Mouse (Mus musculus) common myeloid progenitor, adult 5-6 weeks (primary cell): ENCODE measurements around the gene Olfr975. TPM values are rescaled to one million over a fixed set of nuclear protein-coding genes. Genes with fewer than 3 reads are reported as not detected.
"Not testable (repeated sequence)": the region's sequence is repeated elsewhere in the genome, so short reads cannot be mapped to it uniquely, and the experiment has no call there.

Experiments used
- ATAC-seq: replicated peaks from 2 replicates; pipeline ENCODE4 v1.8.0; 2016; ENCODE audit warnings: low read depth, mild to moderate bottlenecking, moderate TSS enrichment, inconsistent platforms; ENCODE audit not compliant: poor library complexity, severe bottlenecking
- total RNA-seq: library from RNA; stranded (forward); fragments of 200-1000, 187-1606 nt; gene quantifications from 2 replicates; pipeline ENCODE4 v1.2.3, GENCODE M21; 2017

The Olfr975 gene
- not detected in 2 replicates for total RNA-seq

DNA sequence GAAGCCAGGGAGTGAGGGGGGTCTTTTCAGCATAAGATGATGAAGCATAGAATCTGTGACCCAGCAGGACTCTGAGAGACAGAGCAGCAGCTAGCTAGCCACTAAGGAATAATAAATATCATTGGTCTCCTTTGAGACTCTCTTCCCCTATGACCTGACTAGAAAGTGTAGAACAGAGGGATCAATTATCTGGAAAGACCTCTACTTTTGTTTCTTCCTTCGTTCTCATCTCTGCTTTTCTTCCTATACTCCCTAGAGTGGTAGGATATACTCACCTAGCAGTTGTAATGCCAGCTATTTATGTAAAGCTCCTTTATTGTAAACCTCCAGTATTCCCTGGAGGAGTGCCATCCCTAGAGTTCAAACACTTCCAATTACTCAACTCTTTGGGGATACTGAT is at the start of gene Olfr975:
TSS of gene Olfr975 (minus strand) at position 101 of the 400 bp plus-strand sequence.
- no peak for ATAC-seq

DNA sequence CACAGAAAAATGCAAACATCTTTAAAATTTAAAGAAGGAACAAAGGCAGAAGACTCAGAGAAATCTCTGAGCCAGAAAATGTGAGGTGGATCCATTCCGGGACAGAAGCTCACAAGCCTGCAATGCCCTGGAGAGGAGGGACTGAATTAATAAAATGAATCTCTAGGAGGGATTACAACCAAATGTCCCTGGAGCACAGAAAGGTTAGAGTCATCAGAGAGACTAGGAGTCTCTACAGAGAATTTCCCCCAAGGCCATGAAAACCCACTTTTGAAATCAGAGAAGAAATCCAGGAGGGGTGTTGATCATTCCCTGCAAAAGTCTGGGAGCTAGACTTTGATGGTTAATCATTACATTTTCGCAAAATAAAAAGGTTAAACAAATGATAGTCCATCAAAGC is 40.0 kb upstream of the Olfr975 start, which contains the start of gene Olfr978:
TSS of gene Olfr978 (plus strand) at position 301 of the 400 bp plus-strand sequence.
- no peak for ATAC-seq

DNA sequence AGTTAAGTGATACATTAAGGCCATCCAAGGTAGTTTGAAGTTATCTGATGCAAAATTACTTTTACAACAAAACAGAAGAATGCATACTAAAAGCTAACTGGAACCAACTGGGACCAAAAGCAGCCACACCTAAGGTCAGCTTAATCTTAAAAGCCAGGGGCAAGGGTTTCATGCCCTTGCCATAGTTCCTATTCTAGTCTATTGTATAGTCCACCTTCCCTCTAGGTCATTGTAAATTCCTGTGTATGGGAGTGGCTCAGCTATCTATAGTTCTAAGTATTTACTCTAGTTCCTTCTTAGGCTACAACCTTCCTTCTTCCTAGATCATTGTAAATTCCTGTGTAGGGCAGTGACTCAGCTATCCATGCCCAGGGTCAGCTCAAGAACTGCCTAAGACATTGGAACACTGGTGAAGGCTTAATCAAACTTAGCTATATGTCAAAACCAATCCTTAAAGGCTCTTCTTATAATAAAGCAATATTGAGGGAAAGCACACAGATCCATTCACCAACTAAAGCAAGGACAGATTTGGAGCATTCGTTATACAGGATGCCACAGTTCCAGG is 24.8 kb upstream of the Olfr975 start:
- ATAC-seq, result not testable (repeated sequence)

DNA sequence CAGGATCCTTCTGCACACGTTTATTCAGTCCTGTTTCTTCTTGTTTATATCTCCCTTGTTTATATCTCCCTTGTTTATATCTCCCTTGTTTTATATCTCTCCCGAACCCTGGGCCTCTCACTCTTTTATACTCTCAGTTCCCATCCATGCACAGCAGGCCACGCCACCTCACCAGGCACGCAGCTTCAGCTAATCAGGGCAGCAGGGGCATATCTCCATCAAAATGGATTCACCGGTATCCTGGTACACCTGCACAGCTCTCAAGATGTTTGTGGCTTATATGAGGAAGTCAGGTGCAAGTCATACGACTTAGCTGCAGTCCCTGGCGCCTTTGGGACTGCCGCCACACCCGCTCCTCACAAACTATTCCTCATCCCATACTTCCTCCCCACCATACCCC is 9.2 kb upstream of the Olfr975 start, which contains the start of gene Olfr976:
TSS of gene Olfr976 (minus strand) at position 101 of the 400 bp plus-strand sequence.
- not testable (repeated sequence) for ATAC-seq

DNA sequence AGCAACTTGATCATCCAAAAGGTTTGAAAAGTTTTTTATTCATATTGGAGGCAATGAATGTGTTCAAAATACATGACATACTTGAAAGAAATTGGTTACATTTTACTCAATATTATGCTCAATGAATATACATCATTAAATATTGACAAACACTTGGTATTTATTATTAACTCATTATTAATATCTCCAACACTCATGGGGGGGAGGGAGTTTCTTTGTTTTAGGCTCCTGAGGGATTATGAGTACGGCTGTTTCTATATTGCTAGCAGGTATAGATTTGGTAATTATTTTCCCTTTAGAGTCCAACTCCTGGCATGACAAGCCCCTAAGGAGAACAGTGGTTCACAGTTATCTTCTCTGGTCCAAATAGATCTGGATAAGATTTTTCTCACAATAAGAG is 14.6 kb downstream of the Olfr975 start, which contains the start of gene Olfr974:
TSS of gene Olfr974 (plus strand) at position 301 of the 400 bp plus-strand sequence.
- ATAC-seq, result no peak

DNA sequence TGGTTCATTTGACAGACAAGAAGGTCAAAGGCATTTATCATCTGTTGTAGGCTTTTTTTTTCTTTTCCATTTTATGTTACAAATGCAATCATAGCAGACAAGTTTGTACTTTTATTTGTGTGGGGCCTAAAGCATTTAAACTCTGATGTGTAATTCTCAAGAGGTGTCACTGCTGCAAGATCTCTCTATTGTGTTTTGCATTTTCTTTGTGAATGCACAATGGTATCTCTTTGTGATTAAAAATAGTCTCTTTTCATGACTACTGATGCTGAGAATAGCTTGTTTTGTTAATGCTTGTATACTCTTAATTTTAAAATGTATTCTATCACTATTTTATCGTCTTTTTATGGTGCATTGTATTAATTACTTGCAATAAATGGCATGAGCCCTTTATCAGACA is 23.0 kb downstream of the Olfr975 start:
- not testable (repeated sequence) for ATAC-seq

DNA sequence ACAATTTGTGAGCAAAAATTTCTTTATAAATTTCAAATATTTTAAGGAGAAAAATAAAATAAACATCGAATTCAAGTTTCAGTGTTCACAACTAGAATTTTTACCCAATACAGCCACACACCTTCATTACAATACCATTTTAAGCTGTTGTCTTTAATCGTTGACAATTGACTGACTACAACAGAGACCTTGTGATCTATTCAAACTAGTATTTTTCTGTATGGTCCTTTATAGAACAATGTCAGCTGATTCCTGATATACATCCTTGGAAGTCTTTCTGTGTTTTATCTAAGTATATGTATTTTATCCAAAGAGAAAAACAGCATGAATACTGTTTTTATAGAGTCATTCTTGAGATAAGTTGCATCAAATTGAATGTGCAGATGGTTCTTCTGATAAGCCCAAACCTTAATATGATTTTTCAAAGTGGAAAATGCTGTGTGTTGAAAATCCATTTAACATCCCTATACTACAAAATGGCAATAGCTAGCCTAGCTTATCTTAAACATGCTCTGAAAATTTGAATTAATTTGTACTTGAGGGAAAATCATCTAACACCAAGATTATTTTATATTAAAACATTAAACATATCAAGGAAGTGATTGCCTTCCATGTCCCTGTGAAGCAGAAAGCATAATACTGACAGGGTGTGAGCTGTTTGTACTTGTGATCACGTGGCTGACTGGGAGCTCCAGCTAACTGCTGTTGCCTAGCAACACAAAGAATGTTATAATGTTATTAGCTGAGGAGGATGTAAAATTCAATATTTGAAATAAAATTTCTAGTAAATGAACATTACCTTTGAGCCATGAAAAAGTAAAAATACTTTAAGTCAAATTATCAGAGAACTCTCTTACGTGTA is 23.6 kb downstream of the Olfr975 start:
- ATAC-seq, result not testable (repeated sequence)

DNA sequence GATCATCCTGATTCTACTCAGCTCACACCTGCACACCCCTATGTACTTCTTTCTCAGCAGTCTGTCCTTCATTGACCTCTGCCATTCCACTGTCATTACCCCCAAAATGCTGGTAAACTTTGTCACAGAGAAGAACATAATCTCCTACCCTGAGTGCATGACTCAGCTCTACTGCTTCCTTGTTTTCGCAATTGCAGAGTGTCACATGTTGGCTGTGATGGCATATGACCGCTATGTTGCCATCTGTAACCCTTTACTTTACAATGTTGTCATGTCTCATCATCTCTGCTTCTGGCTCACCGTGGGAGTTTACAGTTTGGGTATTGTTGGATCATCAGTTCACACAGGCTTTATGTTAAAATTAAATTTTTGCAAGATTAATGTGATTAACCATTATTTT is 41.9 kb downstream of the Olfr975 start:
- ATAC-seq, result peak; percentile 80

DNA sequence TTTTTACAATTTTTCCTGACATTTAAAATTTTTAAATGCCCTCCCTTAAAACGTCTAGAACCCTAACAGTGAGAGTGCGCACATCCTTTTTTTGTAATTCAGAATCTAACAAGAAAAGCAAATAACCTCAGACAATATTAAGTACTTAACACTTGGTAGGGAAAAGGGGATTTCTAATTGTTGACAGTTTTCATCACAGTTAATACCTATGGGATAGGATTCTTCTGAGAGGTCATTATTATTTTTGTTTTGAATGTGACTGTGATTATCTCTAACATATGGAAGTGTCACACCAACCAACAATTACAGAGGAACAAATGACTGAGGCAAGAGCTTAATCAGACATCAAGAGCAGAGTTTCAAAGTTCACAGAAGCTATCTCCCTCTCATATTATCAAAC is 44.8 kb downstream of the Olfr975 start, which contains the start of gene Olfr229:
TSS of gene Olfr229 (plus strand) at position 301 of the 400 bp plus-strand sequence.
- no peak for ATAC-seq

DNA sequence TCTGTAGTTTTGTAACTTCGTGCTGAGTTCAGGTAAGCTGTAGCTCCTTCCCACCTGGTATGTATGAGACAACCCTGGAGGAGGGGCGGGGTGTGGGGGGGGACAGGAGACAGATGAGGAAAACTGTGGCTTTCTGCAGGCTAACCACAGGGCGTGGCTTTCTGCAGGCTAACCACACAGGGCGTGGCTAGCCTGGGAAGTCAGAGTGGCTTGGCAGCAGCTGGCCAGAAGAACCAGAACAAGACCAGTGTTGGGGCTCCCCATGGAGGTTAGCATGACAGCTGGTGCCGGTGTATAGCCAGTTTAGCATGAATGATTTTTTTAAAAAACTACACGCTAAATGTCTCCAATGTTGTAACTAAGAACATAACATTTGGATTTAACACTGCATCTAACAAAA is 46.7 kb downstream of the Olfr975 start:
- peak; percentile 95 for ATAC-seq

Other genes with a start within 250 kb of the Olfr975 start
- gene Olfr149, start 244.9 kb downstream of the Olfr975 start, total RNA-seq, result not detected in 2 replicates
- gene Olfr965, start 240.7 kb downstream of the Olfr975 start, total RNA-seq, result not detected in 2 replicates
- not detected in 2 replicates for gene Olfr150, start 221.1 kb downstream of the Olfr975 start, total RNA-seq
- not detected in 2 replicates for gene Olfr967, start 205.8 kb downstream of the Olfr975 start, total RNA-seq
- gene Olfr968, start 168.8 kb downstream of the Olfr975 start, total RNA-seq, result not detected in 2 replicates
- not detected in 2 replicates for gene Olfr969, start 161.1 kb downstream of the Olfr975 start, total RNA-seq
- gene Olfr970, start 143.2 kb downstream of the Olfr975 start, total RNA-seq, result not detected in 2 replicates
- gene Olfr971, start 115.2 kb downstream of the Olfr975 start, total RNA-seq, result not detected in 2 replicates
- gene Olfr972, start 85.6 kb downstream of the Olfr975 start, total RNA-seq, result not detected in 2 replicates
- gene Olfr229, start 44.7 kb downstream of the Olfr975 start, total RNA-seq, result not detected in 2 replicates
- not detected in 2 replicates for gene Olfr974, start 14.5 kb downstream of the Olfr975 start, total RNA-seq
- gene Olfr976, start 9.1 kb upstream of the Olfr975 start, total RNA-seq, result not detected in 2 replicates
- not detected in 2 replicates for gene Olfr978, start 40.1 kb upstream of the Olfr975 start, total RNA-seq
- gene Olfr979, start 51.4 kb upstream of the Olfr975 start, total RNA-seq, result not detected in 2 replicates
- not detected in 2 replicates for gene Olfr980, start 57.5 kb upstream of the Olfr975 start, total RNA-seq
- not detected in 2 replicates for gene Olfr981, start 69.4 kb upstream of the Olfr975 start, total RNA-seq
- gene Olfr982, start 121.8 kb upstream of the Olfr975 start, total RNA-seq, result not detected in 2 replicates
- not detected in 2 replicates for gene Olfr983, start 141.5 kb upstream of the Olfr975 start, total RNA-seq
- not detected in 2 replicates for gene Olfr984, start 162.2 kb upstream of the Olfr975 start, total RNA-seq
- not detected in 2 replicates for gene Olfr985, start 178.1 kb upstream of the Olfr975 start, total RNA-seq
- not detected in 2 replicates for gene Tmem225, start 196.1 kb upstream of the Olfr975 start, total RNA-seq
- not detected in 2 replicates for gene Olfr986, start 228.9 kb upstream of the Olfr975 start, total RNA-seq
- 4.6 and 5.0 TPM in 2 replicates for gene Zfp202, start 240.3 kb upstream of the Olfr975 start, total RNA-seq